Mouse (Mus musculus) forelimb bud, embryonic 11.5 days (tissue): Measurements from ENCODE around the gene Insig1.
A peak's percentile ranks its signal among the peaks of the same experiment; 100 is the strongest.

ENCODE experiments used
- DNase-seq: peaks from one replicate; pipeline ENCODE4 v3.0.0-alpha.2; 2012; ENCODE audit warnings: low read depth, low spot score

The Insig1 gene

DNA sequence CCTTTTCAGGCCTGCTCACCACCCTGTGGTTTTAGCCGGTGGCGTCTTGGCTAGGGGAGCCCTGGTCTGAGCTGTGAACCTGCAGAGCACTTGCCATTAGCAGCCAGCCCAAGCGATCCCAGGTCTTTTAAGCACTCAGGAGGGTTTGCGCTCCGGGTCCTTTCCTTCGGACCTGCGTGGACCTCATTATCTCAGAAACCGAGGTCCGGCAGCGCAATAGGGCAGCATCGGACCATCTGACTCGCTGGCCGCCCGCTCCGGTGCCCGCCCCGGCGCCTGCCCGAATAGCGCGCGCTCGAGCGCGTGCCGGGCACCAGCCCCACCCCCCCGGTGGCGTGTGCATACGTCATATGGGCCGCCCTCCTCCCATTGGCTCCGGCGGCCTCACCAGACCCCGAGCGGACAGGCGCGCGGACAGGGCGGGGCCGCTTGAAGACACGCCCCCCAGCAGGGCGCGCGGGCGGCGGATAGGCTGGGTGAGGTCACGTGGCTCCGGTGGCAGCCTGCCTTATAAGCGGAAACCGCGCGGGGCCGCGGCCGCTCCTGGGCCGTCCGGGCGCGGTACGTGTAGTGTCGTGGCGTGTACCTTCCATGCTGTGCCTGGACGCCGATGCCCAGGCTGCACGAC is at the start of gene Insig1:
Insig1 (plus strand) TSS at position 536 of the 628 bp plus-strand sequence.
- peak; percentile 96 for DNase-seq

DNA sequence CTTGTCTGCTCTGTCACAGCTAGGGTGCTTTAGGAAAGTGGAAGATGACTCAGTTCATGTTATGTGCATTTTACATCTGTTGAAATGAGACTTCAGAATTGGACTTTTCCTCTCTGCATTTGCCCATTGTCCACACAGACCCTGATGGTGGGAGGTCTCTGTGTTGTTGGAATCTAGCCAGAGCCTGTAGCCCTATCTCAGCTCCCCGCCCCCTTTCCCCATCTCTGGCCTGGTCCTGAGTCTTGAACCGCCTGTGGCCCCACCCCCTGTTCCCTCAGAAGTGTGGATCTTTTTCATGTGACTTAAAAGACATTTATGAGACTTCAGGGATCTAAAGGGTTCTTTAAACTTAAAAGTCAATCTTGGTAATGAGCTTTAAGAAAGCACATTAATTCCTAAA is 47.7 kb upstream of the Insig1 start:
- no peak for DNase-seq

DNA sequence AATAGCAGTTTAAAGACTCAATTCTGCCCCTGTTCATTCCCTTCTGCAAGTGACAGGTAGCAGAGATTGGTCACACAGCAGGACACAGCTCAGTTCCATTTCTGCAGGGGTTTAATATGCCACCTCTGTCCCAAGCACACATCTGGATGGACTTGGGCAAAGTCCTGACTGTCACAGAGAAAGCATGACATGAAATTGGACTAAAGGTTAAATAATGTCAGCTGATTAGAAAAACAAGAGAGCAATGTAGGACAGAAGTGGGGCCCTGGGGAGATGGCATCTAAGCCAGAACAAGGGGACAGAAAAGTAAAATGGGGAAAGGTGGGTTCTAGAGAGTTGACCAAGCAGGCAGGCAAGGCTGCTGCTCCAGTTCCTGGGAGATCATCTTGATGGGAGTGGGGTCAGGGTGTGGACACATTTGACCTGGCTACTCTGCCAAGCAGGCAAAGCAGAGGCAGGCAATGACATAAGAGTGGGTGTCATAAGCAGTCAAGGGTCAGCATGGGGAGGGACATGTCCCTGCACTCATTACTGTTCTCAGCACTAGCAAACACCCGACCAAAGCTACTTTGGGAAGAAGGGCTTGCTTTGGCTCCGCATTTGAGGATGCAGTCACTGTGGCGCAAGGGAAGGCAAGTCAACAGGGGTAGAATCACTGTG is 39.5 kb upstream of the Insig1 start:
- DNase-seq: no peak

DNA sequence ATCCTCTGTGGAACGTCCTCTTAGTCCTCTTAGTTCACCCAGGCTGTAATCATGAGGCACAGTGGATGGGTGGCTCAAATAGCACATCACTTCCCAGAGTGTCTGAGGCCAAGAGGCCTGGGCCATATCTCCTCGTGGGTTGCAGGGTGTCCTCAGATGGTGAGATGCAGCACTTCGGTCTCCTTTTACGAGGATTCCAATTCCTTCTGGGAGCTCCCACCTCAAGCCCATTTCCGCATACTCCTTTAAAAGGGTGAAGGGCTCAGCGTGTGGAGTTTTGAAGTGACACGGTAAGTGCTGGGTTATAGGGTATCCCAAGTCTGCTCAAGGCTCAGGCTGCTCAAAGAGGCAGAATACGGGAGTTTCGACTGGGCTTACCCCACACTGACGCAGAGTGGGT is 38.3 kb upstream of the Insig1 start:
- DNase-seq: no peak

DNA sequence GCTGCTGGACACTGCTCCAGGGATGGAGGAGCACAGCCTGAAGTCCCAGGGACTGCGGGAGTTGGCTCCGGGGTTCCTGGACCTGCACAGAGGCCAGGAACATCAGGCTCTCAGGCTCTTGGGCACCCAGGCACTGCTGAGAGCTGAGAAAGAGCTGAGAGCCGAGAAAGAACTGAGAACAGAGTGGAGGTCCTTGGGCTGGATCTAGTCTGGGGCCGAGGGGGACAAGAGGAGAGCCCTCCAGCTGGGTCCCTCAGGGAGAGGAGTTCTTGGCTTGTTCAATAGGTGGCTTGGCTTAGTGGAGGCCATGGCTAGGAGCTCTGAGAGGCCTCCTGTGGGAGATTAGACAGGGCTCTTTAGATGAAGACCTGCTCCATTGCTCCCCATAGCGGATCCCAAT is 37.9 kb upstream of the Insig1 start:
- no peak for DNase-seq

DNA sequence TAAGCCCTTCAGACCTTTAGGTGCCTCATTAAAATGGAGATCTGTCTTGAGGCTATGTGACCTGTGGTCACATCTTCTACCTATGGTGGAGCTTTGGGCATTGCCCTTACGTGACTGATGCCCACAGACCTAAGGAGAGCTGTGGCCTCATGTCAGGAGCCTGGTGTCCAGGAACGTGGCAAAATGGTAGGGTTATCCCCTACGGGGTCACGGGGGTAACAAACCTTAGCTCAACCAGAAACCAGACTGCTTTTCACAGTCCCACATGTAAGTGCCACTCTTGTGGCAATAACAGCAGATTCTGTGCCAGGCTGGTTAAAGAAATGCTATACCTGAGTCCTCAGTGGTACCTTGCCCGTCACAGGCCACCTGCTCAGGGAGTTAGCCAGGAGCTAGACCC is 37.3 kb upstream of the Insig1 start:
- DNase-seq: no peak

DNA sequence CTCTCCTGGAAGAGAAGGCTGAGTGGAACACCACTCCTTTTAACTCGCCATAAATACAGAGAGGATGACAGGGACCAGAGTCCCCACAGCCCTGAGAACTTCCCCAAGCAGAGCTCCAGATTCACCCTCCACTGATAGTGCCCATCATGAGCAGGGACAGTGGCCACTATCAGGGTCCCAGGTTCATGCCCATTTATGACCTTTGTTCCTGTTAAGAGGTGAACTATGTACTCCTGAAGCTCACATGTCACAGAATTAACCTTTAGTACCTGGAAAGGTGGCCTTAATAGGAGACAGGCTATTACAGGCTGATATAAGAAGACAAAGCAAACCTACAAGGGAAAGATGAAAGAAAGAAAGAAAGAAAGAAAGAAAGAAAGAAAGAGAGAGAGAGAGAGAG is 35.2 kb upstream of the Insig1 start:
- DNase-seq: no peak

DNA sequence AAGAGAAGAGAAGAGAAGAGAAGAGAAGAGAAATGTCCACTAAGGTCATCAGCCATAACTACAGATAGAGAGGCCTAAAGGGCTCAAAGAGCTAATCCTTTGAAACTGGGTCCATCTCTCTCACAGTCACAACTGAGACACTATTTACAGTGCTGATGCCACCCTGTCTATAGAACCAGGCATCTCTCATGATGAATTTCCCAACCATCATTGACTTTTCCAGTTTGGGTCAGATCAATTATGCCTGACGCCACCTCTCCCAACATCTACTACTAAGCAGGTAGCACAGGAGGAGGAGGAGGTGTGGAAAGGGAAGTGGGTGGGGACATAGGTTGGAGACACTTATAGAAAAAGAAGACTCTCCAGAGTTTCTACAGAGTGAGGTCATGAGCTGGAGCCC is 34.6 kb upstream of the Insig1 start:
- no peak for DNase-seq

DNA sequence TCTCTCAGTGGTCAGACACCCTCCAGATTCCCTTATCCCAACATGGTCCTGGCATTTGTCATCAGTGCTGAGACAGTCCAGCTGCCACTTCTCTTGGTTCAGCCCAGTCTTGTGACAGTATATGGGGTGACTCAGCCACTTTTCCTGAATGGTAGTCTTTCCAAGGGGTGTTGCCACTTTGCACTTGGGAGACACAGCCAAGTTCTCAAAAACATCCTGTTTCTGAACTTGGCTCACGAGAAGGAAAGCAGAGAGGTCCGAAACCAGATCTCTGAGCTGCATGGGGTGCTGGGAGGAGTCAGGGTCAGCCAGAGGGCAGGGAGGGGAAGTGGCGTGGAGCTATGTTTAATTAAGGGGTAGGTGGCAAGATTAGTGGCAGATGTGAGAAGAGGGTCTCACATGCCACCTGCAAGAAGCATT is 34.0 kb upstream of the Insig1 start:
- no peak for DNase-seq

DNA sequence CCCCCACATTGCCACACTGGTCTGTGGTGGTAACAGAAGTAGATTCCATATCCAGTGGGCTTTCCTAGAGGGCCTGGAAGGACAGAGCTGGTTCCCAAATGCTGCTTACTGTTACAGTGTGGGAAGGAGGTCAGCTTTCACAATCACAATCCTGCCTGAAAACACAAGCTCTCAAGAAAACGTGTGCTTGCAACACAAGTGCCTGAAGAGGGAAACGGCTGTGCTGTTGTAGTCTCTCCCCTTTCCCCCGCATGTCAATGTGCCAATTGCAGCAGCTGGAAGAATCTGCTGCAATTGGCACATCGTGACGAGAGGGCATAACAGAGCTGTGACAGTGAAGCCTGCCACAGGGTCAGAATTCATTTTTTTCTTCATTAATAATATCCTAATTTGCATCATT is 33.5 kb upstream of the Insig1 start:
- no peak for DNase-seq

DNA sequence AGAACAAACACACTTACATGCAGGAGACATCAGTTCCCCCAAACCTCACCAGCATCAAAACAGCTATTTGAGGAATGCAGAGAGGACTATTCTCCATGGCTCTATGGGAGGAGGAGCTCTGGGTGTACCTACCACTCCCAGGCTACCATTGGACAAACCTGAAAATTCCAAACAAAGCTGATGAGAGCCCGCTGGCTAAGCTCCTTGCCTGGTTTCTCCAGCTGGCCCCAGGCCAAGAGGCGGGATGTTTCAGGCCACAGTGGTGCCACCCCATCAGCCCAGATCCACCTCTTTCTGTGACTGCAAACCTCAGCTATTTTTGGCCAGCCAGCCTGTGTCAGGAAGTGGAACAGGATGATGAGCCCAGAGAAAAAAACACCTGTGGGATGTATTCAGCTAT is 33.0 kb upstream of the Insig1 start:
- no peak for DNase-seq

DNA sequence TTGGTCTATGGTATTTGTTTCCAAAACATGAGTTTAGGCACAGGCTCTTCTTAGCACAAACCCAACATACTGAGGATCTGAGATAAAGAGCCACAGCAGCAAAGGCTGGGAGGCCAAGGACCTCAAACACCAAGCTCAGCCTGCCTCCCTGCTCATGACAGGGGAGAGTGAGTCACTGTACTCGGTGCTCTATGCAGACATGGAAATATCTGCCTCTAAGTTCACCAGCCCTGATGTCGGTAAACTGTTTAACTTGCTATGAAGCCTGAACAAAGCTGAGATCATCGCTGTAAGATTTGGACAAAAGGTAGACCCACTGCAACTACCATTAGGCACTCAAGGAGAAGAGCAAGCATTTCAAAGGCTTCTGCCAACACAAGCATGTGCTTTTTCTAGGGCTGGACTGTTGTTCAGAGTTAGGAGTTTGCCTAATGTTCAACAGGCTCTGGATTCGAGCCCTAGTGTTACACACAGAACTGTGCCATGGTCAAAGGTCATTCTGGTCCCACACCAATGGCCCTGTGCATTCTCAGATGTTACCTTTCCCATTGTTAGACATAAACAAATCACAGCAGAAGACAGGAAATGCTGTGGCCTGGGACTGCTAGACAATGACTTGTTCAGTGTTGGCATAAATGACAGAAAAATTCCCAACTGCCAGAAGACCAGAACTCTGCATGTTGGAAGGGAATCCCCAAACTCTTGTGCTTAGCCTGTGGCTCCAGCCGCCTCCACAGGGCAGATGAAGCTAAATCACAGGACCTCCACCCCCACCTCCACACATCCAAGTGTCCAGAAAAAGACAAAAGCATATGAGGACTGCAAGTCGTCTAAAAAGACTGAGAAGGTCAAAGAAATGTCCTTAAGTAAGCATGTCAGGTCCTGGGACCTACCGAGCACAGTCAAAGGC is 31.2 kb upstream of the Insig1 start:
- no peak for DNase-seq

DNA sequence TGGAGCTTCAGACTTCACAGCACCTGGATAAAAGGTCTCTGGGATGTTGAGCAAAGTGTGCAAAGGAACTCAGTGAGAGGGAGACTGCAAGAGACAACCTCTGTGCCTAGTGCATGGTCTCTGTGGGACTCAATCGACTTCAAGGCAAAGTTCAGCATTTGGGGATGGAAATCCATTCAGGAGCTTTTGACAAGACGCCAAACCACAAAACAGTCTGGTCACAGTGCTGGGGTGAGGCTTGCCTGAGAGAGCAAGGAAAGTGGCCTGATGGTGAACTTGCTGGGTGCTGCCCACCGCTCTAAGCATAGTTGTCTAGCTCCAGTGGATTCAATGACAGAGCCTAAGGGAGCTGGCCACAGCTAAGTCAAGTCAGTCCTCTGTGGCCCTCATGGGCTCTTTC is 30.4 kb upstream of the Insig1 start:
- DNase-seq: no peak

DNA sequence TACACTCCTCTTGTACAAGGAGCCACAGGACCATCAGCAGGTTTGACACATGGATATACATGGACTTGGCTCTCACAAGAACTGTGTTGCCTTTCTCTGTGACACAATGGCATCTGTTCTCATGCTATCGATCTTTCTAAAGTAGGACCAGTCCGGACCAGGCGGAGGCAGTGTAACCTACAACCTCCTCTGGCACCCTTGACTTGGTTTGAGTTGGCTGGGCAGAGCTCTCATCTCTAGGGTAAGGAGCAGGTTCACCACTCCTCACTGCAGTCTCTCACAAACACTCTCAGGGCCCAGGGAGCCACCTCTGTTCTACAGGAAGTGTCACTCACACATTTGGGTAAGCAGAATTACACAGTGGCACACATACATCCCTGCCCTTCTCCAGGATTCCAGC is 29.1 kb upstream of the Insig1 start:
- DNase-seq: no peak

DNA sequence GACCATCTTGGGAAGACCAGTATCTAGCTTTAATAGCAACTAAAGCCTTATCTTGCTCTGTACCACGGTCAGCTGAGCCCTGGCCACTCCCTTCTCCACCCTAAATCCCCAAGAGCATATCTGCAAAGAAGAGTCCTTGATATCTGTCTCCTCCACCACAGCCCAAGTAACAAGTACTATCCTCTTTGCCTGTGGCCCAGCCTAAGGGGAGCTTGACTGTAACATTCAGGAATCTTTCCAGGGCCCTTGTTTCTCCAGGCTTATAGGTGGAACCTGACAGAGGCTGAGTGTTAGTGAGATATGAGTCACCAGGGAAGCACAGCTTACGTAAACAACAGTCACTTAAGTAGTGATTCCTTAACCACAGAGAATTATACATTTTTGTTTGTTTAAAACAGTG is 28.4 kb upstream of the Insig1 start:
- no peak for DNase-seq

DNA sequence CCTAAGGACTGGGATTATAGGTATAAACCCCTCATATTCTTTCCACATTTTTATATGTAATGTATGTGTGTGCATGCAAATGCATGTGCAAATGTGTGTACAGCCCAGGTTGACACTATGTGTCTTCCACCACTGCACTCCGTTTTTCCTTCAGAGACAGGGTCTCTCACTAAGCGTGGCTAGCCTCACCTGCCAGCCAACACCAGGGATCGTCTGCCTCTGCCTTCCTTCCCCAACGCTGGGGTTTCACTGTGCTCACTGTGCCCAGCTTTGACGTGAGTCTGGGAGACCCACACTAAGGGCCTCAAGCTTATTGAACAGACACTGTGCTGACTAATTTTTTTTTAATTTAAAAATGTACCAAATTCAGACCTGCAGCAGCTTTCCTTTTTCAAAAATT is 27.8 kb upstream of the Insig1 start:
- DNase-seq: no peak

DNA sequence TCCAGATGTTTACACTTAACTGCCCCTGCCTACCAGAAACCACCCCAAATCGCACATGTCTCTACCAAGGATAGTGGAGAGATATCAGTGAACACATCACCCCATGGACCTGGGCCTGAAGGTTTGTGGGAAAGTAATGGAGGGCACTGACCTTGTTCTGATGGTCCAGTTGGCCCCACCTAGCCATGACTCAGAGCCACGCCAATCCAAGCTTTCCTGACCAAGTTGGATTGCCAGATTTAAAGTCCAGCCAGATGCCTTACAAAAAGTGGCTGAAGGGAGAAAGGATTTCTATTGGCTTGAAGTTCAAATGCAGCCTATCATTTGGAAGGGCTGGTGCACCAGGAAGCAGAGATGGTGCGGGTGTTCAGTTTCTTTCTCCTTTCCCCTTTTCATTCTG is 24.2 kb upstream of the Insig1 start:
- no peak for DNase-seq

DNA sequence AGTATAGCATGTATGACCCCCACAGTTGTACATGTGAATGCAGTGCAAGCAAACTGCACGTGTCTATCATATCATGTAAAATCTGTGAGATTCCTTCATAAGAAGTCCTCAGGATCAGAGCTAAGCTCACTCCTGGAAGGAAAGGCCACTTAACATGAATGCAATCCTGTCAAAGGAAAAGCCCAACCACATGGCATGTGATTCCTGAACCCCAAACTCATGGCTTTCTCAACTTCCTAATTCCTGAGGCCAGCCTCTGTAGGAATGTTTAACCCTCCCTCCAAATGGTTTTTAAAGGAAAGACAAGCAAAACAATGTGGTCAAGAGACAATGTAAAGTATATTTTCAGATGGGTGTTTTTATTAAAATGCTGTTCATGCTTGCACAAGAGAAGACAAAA is 23.2 kb upstream of the Insig1 start:
- no peak for DNase-seq

DNA sequence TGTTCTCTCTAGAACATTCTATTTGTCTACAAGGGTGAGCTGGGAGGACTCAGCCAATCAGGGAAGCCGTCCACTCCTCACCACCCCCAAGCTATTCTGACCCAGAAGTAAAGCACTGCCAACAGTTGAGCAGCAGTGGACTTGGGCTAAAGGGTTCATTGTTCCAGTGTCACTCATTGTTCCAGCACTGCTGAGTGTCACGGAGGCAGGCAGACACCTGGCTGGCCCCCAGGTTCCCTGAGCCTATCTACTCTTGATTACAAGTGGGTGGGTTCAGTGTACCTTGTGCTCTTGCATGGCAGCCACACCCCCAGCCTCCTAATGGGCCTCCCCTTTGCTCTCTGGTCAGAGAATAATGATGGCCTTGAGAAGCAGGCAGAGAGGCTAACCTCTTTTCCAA is 15.7 kb upstream of the Insig1 start:
- DNase-seq: no peak

DNA sequence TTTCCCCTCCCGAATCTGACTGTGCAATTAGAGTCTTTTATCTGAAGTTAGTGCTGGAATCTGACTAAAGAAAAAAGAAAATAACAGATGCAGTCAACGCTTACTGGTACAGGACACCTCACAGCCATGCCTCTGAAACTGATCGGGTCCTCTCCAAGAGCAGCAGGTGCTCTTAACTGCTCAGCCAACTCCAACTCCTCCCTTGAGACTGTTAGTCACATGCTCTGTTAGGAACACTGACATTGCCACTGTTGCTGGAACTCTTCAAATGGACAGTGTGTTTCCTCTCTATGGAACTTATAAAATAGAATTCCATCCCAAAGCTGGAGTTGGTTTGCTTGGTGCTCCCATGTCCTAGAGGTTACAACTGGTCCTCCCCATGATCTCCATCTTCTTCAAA is 14.3 kb upstream of the Insig1 start:
- DNase-seq: no peak

DNA sequence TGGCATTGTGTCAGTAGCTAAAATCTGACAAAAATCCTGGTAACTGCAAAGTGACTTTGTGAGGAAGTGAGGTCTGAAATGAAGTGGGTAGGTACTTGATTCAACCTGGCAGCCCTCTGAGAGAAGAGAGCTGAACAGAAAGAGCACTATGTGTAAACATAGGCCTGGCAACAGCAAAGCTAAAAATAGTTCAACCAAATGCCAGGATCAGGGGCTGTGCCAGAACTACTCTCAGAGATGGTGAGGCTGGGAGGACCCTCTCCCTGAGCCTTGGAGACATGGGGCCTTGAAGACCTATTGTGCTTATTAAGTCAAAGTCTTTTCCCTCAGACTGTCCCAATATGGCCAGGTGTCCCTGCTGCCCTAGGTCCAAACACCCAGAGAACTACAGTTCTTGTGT is 10.7 kb upstream of the Insig1 start:
- DNase-seq: no peak

DNA sequence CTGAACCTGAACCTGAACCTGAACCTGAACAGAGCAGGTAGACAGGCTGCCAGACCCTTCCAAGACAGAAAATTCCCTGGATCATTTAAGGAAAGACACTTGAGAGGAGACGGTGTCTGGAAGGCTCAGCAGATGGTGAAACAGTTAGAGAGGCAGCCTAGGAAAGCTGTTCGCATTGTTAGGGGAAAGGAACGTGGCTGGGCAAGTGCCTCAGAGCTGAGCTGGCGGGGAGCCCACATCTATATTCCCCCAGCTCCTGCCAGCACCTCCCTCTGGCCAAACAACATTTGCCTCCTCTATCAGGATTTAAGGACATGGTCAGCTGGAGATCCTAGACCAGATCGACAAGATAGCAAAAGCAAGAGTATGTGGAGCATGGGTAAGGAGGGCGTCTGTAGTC is 10.2 kb upstream of the Insig1 start:
- no peak for DNase-seq
